Mouse (Mus musculus): ENCODE measurements around the gene Pate3.

DNA sequence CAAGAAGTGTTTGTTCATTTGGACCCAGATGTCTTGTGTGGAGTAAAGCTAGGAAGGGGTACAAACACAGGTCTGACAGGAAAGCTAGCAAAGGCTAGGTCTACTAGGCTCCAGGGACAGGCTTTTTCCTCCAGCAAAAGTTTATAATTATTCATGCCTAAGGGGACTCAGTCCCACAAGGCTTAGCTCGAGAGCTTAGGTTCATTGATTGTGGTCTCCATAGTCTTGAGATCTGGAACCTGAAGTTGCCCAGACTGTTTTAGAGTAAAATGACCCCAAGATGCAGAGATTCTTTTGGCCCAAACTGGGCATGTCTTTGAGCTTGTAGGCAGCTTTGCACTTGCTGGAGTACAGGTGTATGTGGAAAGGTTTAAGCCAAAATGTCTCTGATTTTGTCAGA lies at the start of gene Pate3:
- TF ChIP-seq CTCF (IDR thresholded peaks at IDR 0.05; ENCODE audit: control insufficient read depth, insufficient read depth, insufficient replicate concordance, low read depth, low read length) (no peak), POLR2A (IDR thresholded peaks at IDR 0.05; ENCODE audit: control insufficient read depth, low read depth, low read length) (no peak)
